Mouse (Mus musculus) cerebellum, postnatal 14 days (tissue): ENCODE results near the gene Nipsnap3a.

ENCODE experiments used
- DNase-seq, 2 experiments: peaks; one replicate each; pipeline ENCODE4 v3.0.0; 2021; ENCODE audit warnings: mixed read lengths in 2 of 2

Nipsnap3a gene

DNA sequence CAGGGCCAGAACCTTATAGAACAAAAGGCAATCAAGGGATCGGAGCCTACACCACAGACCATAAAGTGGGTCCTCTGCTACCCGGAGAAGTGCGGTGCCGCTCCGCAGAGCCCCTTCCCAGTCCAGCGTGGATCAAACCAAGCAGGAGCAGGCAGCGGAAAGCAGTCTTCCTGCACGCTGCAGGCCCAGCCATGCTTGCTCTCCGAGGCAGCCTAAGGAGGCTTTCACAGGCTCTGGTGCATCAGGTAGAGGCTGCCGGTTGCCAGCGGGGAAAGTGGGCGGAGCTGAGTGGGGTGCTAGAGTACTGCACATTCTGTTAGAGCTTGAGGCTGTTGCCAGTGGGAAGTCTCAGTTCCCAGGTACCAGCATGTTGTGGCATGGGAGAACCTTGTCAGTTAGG is at the start of gene Nipsnap3a:
TSS of gene Nipsnap3a (plus strand) at position 25 of the 400 bp plus-strand sequence.
- DNase-seq: peak in 1 of 2 experiments; percentile 10

- DNase-seq: no peak
These were observed 42.4 kb upstream of the Nipsnap3a start for GRCm38 (mm10) chr4:52946665-52947064.

- DNase-seq: no peak
These were observed 40.1 kb upstream of the Nipsnap3a start for GRCm38 (mm10) chr4:52949005-52949404.

GRCm38 (mm10) chr4:52958693-52959092 is 30.4 kb upstream of the Nipsnap3a start:
- DNase-seq: peak; percentile 77 to 80

DNA sequence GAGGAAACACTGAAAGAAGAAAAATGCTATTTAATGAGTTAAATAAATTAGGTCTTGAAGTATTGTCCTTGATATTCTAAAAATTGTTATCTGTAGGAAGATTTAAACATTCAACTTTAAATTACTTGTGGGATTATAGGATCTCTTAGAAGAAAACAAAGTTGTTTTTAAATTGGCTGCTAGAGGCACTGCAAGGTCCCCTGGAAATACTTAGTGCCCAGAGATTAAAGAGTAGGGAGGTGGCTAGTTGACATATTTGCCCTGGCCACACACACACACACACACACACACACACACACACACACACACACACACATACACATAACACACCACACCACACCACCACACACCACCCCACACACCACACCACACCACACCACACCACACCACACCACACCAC is 24.8 kb upstream of the Nipsnap3a start, which contains the start of gene Olfr270:
TSS of gene Olfr270 (plus strand) at position 301 of the 400 bp plus-strand sequence.
- no peak for DNase-seq

GRCm38 (mm10) chr4:52985216-52985615 is 3.9 kb upstream of the Nipsnap3a start:
- DNase-seq: peak; percentile 28 to 33

- DNase-seq: peak; percentile 60 to 63
These were observed 2.8 kb upstream of the Nipsnap3a start for GRCm38 (mm10) chr4:52986266-52986665.

DNA sequence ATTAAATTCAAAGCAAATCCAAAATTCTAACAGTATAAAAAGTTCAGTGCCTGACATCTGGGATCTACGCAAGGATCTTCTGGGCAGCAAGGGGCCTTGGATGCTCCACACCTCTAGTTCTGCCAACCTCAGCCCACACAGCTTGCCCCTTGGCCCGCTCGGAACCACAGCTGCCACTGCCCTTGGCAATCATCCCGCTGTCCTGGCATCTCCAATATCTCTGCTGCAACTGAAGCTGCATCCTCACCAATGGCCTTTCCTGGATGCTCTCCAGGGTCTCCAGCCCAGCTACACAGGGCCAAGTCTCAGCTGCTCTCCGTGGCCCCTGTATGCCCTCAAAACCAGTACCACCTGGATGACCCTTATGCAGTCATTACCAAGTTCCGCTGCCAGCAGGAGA is 10.4 kb downstream of the Nipsnap3a start:
- DNase-seq: peak; percentile 70 to 83

DNA sequence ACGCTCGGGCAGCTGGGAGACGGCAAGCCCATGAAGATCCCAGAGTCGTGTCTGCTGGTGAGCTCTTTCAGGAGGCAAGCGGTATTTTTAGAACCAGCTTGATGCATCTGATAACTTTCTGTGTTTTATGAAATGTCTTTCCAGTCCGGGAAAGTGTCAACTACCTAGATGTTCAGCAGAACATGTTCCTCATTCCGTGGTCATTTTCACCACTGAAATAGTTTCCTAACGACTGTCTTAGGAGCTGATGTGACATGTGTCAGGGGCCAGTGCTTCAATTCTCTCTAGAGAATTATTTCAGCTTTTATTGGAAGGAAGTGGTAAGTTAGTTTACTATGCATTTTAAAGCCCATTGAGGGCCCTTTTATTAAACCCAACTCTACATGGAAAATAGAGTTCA is 11.1 kb downstream of the Nipsnap3a start:
- no peak for DNase-seq

DNA sequence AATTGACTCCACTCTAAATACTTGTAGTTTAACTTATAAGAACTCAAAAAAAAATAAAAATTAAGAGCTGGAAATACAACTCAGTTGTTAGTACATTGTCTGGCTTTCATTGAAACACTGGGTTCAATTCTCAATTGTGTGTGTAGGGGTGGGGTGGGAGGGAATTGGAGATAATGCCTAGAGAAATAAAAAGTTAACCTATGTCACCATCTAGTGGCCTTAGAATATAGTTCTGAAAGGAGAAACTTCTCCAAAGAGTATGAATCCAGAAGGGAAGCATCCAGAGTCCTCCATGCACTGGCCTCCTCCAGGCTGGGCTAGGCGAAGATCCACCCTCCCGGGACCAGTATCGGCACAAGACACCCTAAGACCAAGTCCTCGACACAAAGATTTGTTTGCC is 20.1 kb downstream of the Nipsnap3a start:
- DNase-seq: no peak

DNA sequence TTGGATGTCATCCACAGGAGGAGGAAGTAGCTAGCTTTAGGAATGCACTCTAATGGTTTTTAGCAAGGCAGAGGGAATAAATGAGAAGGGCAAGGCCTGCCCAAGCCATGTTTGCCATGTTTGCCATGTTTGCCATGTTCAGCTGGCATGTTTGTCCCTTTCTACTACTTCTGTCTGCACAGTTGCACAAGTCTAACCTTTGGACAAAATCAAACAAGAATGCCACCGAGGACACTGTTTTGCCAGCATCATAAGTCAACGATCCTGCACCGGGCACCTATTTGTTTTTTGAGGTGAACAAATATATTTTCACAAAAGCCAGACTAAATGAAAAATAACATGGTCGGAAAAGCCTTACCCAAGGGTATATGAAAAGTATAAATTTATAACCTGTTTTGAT is 20.8 kb downstream of the Nipsnap3a start:
- no peak for DNase-seq

GRCm38 (mm10) chr4:53011732-53012361 is 22.8 kb downstream of the Nipsnap3a start, which contains the start of gene Nipsnap3b:
Gene Nipsnap3b (plus strand): TSS chr4:53011880.
- DNase-seq: peak; percentile 98 to 99

- no peak for DNase-seq
These were observed 25.3 kb downstream of the Nipsnap3a start for GRCm38 (mm10) chr4:53014421-53014820.

DNA sequence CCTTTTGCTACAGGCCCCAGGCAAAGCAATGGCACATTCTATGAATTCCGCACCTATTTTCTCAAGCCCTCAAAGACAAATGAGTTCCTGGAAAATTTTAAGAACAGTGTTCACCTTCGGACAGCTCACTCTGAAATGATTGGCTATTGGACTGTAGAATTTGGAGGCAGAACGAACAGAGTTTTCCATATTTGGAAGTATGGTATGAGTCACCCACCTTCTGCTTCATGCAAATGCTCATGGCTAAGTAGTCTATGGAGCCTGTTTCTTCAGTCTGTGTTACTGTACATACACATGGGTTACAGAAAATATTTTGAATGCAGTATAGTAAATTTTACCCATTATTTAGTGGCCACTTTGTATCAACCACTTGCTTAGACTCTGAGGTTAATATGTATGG is 26.0 kb downstream of the Nipsnap3a start:
- no peak for DNase-seq

- no peak for DNase-seq
These were observed 29.3 kb downstream of the Nipsnap3a start for GRCm38 (mm10) chr4:53018392-53018791.

DNA sequence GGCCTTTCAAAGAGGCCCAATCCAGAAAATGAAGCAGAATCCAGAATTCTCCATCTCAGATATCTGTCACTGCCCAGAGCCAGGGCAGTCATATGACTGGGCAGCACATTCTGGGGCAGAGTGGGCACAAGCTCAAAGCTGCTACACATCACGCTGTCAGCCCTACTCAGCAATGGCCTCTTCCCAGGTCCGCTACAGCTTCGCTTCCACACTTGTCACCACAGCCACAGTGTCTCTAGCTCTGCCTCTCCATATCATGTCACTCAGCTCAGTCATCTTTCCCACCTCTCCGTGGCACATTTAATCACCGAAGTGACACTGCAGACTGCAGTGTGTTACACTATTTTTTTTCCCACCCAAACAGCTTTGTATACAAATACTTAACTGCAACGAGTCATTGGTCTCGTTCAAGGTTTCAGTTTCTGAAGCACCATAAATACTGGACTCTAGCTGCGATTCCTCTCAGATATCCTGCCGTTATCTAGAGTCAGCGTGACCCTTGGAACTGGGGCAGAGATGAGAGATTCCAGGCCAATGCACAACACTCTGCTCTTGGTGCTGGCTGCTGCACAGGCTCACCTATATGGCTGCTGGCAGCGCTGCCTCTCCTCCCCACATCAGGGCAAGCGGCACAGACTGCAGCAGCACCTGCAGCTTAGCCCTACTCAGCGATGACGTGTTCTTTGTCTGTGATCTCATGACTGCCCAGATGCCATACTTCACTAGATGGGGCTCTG is 34.3 kb downstream of the Nipsnap3a start:
- no peak for DNase-seq

DNA sequence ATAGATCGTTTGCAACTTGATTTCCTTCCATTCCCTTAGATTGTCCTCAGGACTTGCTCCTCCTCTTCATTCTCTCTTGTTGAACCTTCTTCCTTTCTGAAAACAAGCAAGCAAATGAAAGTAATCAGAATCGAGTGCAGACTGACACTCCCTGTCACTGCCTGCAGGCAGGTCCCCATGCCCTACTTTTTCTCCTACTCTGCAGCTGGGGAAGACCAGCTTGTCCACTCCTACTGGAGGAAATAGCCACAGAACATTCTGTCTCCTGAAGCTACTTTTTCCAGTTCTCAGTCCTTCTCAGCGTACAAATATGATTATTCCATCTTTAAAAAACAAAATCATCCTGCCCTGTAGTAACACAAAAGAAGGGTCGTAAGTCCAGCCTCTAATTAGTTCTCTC is 35.3 kb downstream of the Nipsnap3a start:
- DNase-seq: no peak

DNA sequence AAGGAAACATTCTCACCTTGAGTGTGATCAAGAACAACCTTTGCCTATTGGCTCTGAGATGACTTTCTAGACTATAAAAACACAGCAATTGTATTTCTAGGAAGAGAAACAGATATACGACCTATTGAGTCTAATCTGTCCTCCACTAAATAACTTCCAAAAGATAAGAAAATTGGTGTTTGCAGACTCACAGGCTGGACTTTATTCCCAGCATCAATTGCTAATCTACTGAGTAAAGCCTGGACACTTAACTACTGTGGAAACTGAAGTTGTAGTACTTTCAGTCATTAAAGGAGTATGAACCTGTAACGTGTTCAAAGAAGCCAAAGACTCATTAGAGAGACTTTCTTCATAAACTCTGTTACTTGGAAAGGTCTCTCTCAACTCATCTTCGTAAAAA is 38.7 kb downstream of the Nipsnap3a start:
- DNase-seq: no peak

DNA sequence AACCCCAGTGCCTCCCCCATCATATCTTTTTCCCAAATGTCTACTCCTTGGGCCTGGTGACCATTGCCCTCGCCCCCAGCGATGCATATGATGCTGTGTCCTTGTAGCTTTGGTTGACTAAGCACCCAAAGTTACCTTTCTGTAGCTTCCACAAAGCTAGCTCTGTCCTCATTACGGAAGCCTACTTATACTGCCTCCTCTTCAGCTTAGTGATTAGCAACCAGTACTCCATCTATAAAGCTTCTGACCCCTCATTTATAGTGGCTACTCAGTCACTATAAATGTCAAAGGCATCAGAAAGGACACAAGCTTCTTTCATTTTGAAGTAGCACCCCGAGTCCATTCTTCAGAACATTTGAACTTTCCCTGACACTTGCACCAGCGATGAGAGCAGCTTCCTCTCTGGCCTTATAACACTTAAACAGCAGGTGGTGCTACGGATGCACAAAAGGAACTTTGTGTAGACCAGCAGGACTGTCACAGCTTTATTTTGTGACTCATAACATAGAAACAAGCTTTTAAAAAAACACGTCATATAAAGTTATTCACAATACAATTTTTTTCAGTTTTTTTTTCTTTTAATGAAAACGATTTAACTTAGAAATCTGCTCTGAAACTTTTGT is 41.4 kb downstream of the Nipsnap3a start:
- DNase-seq: peak; percentile 25 to 29

- DNase-seq: peak; percentile 78 to 80
These were observed 54.7 kb downstream of the Nipsnap3a start for GRCm38 (mm10) chr4:53043819-53044218.

DNA sequence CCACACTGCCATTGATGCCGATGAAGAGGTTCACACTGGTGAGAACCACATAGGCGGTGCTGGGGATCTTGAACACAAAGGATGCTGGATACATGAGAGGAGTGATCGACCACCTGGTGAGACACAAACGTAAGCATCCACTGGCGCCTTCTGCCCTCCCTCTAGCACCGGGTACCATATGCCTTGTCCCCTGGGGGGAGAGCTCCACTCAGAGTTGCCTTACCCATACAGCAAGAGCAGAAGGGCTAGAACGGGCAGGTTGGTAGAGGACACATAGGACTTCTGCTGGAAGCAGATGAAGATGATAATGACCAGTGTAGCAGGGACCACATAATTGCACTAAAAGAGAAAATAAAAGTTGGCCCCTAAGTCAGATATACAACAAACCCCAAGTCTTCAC is 56.7 kb downstream of the Nipsnap3a start:
- no peak for DNase-seq

DNA sequence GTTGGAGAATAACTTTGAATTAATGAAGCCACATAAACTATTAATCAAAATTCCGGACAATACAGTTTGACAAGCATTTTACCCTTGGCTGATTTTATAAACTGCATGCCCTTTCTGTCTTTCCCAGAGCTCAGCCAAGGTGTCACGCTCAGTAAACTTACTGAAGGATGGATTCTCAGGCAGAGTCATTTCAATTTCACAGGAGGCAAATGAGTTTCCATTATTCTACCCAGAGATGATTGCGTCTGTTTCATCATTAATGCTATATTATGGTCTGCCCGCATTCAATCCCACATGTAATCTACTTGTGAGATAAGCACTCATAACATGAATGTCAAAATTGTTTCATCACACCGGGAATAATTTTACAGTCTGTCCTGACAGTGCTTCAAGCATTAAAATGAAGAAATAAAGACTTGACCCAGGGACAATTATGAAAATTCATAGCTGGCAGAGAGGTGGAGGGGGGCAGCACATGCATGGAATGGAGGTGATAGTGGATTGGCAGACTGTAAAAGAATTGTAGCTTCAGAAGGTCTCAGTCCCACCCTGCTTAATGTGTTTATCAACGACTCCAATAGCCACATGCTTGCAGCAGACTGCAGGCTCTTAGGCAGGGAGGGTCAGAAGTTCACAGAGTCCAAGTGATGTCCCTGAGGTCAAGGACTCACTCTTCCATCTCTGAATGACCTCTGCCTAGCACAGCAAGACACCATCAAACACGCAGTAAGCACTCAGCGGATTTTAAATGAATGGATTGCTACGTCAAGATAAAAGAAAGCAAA is 57.4 kb downstream of the Nipsnap3a start:
- no peak for DNase-seq
